Mouse (Mus musculus) liver, embryonic 11.5 days (tissue): Measurements from ENCODE around the gene Ltb4r2. TPM values are rescaled to one million over a fixed set of nuclear protein-coding genes. Genes with fewer than 3 reads are reported as not detected.
A peak's percentile ranks its signal among the peaks of the same experiment; 100 is the strongest.

Source experiments
- ATAC-seq: fragments of 200-750 bp; cut with Nextera tagmentation; replicated peaks from 2 replicates; pipeline ENCODE4 v1.8.0; 2017; ENCODE audit warnings: moderate number of reproducible peaks, mild to moderate bottlenecking, moderate TSS enrichment, moderate library complexity; ENCODE audit not compliant: low FRiP score
- DNase-seq: peaks from one replicate; pipeline ENCODE4 v3.0.0-alpha.2; 2017; ENCODE audit warnings: low spot score
- H3K27ac ChIP-seq: fragments of 300-500 bp; sonication (generic); 2 replicates; pipeline ENCODE4 v1.5.1; 2014; ENCODE audit warnings: mild to moderate bottlenecking, low read depth, low read length, control low read depth
- H3K27me3 ChIP-seq: fragments of 300-500 bp; sonication (generic); replicated peaks from 2 replicates; pipeline ENCODE4 v1.6.1; 2014; ENCODE audit warnings: low read length, mixed read lengths; ENCODE audit not compliant: control insufficient read depth, insufficient read depth
- H3K36me3 ChIP-seq: fragments of 300-500 bp; sonication (generic); 2 replicates; pipeline ENCODE4 v1.6.1; 2014; ENCODE audit warnings: mild to moderate bottlenecking, low read length, moderate library complexity, mixed read lengths; ENCODE audit not compliant: control insufficient read depth, insufficient read depth
- H3K4me1 ChIP-seq: fragments of 300-500 bp; sonication (generic); replicated peaks from 2 replicates; pipeline ENCODE4 v1.6.1; 2014; ENCODE audit warnings: low read length, mixed read lengths; ENCODE audit not compliant: control insufficient read depth, insufficient read depth
- H3K4me2 ChIP-seq: fragments of 300-500 bp; sonication (generic); 2 replicates; pipeline ENCODE4 v1.6.1; 2014; ENCODE audit warnings: mild to moderate bottlenecking, control low read depth, moderate library complexity
- H3K4me3 ChIP-seq: fragments of 300-500 bp; sonication (generic); 2 replicates; pipeline ENCODE4 v1.5.1; 2014; ENCODE audit warnings: low read depth, low read length, control low read depth
- H3K9ac ChIP-seq: fragments of 300-500 bp; sonication (generic); 2 replicates; pipeline ENCODE4 v1.6.1; 2014; ENCODE audit warnings: low read depth, low read length, control low read depth
- H3K9me3 ChIP-seq: fragments of 300-500 bp; sonication (generic); 2 replicates; pipeline ENCODE4 v1.6.1; 2016; ENCODE audit warnings: low read length, inconsistent platforms, mixed read lengths; ENCODE audit not compliant: control insufficient read depth
- WGBS: fragments of 180-500 bp; shearing (Covaris S2); extraction: QIAGEN DNeasy Blood & Tissue Kit; methylation state at CpG from one replicate; pipeline ENCODE4 v1.1.7; 2014; 5-methylcytosine and 5-hydroxymethylcytosine counted together
- polyA plus RNA-seq: library from polyadenylated mRNA; unstranded; fragments of >200 nt; fragmentation: Nextera tagmentation; extraction: Ambion mirVana; gene quantifications from 2 replicates; pipeline ENCODE4 v1.2.1, GENCODE M21; 2014

Ltb4r2 gene
- polyA plus RNA-seq, 1 experiment from 2014 or later = 1.8 TPM

DNA sequence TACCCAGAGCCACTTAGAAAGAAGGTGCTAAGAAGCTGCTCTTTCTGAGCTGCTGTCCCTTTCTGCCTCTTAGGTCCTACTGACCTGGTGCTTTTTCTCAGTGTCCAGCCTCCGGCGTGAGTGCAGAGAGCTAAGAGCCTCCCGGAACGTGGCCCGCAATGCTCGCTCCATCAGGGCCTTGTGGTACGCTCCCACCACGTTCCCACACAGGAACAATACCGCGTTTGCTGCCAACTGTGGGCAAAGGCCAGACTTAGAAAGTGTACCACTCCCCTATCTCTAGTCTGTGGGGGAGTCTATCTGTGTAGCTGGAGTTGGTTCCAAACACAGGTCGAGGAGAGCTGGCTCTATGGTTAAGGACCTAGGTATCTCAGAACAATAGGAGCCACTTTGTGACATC lies 19.5 kb downstream of the Ltb4r2 start:
- no peak overlapping the region for H3K9ac ChIP-seq
- peaks cover 11% of the 10 kb centered on the region for H3K4me1 ChIP-seq
- H3K27me3 ChIP-seq = peaks cover 36% of the 10 kb centered on the region
- no peak for DNase-seq
- H3K4me2 ChIP-seq = peak overlapping the region; percentile 11; the same call in 1 of the 2 replicates
- no peaks in the 10 kb centered on the region for H3K36me3 ChIP-seq
- no peak overlapping the region for H3K27ac ChIP-seq
- no peak overlapping the region for H3K4me3 ChIP-seq
- ATAC-seq = no peak
- no peaks in the 10 kb centered on the region for H3K9me3 ChIP-seq
- WGBS = 79% methylated on average over 11 of the region's 11 CpGs

DNA sequence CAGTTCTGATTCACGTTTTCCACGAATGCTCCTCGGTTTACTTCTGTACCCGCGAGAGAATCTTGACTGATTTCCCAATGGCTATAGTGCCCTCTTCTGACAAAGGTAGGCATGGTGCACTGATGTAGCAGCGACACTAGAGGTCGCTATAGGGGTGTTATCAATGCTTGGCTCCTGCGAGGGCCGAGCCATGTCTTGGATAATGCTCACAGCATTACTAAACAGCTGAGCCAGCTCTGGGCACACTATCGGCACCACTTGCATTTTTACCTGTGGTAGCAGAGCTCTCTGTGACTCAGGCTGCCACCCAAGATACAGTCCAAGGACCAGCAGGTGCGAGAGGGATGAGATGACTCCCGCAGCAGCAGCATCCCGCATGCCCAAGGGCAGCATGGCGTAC lies 20.1 kb downstream of the Ltb4r2 start:
- 18% methylated on average over 14 of the region's 14 CpGs for WGBS
- H3K27ac ChIP-seq = no peak overlapping the region
- H3K4me3 ChIP-seq = no peak overlapping the region
- peaks cover 11% of the 10 kb centered on the region for H3K4me1 ChIP-seq
- H3K9me3 ChIP-seq = no peaks in the 10 kb centered on the region
- peaks cover 40% of the 10 kb centered on the region for H3K27me3 ChIP-seq
- no peaks in the 10 kb centered on the region for H3K36me3 ChIP-seq
- ATAC-seq (0 out of 2 replicates have a peak, but pooled peaks have one; percentile 56), DNase-seq (peak; percentile 53)
- H3K4me2 ChIP-seq = peak overlapping the region; percentile 31; the same call in 1 of the 2 replicates
- H3K9ac ChIP-seq = no peak overlapping the region

DNA sequence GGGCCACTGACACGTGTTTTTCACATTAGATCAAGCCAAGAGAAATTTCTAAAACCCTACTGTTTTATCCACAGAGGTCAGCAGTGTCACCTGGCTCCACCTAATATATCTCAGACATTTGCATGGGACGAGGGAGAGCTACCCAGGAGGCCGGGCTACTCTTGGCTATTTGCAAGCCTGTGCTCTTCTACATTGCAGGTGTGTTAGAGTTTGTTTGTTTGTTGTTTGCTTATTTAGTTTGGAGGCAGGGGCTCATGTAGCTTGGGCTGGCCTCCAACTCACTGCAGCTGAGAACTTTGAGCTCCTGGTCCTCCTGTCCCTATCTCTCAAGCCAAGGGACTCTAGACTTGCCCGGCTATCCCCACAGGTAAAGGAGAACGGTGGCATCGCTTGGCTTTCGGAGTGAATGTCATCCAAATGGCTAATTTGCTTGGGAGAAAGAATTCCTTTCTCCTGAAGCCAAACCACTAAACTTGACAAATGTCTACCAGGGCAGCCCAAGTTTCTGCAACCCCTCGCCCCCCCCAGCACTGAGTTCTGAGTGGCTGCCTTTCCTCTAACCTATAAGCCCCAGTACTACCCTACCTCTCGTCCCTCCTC lies 21.2 kb downstream of the Ltb4r2 start:
- 51% methylated on average over 9 of the region's 9 CpGs for WGBS
- Histone ChIP-seq H3K4me3 (no peak overlapping the region), H3K4me1 (peaks cover 3% of the 10 kb centered on the region), H3K36me3 (no peaks in the 10 kb centered on the region), H3K9ac (no peak overlapping the region), H3K4me2 (peak overlapping the region; percentile 36), H3K9me3 (no peaks in the 10 kb centered on the region), H3K27me3 (peaks cover 43% of the 10 kb centered on the region), H3K27ac (no peak overlapping the region)
- ATAC-seq (no peak), DNase-seq (no peak)

DNA sequence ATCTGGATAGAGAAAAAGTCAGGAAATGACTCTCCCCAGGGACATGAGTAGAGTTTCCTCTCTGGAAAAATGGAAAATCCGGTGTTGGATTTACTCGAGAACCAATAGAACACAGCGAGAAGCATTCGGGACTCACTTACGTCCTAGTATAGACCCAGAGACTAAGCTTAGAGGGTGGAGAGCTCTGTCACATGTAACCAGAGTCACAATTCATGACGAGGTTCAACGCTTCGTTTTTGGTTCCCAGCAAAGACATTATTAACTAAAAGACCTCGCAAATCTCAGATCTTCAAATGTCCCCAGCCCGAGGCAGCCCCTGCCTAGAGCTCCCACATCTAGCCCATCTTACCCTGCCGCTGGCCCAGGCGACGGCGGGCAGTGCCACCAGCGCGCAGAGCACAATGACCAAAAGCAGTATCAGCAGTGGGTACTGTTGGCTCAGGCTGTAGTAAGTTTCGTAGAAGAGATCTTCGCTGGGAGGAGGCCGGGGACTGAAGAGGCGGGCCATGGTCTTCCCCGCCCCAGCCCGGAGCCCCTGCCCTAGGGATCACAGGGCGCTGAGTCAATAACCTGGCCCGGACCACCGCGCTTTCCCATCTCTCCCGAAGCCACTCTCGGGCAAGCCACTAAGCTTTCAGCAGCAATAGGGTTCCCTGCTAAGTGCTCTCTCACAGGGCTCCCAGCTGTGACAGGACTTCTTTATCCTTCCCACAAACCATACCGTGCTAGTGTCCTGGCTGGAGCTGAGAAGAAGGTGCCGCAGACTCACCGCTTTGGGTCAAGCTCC lies 22.1 kb downstream of the Ltb4r2 start:
- no peak for DNase-seq
- no peaks in the 10 kb centered on the region for H3K36me3 ChIP-seq
- 8% methylated on average over 31 of the region's 31 CpGs for WGBS

DNA sequence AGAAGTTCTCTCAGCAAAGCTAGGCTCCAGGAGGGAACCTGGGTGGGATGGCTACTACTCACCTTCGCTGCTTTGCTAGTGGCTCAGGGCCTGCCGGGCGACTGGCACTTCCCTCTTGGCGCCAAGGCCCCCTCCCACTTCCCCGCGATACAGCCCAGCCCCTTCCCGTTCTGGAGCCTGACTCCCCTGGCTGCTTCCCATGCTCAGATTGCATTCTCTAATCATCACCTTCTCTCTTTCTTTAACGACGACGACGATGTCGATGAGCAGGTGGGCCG lies 22.7 kb downstream of the Ltb4r2 start, which contains the start of gene Adcy4:
Adcy4 (minus strand) TSS at position 138 of the 278 bp plus-strand sequence.
- no peaks in the 10 kb centered on the region for H3K36me3 ChIP-seq
- peaks cover 8% of the 10 kb centered on the region for H3K4me1 ChIP-seq
- peaks cover 49% of the 10 kb centered on the region for H3K27me3 ChIP-seq
- H3K4me2 ChIP-seq = peak within 1 kb of the TSS; percentile 55
- no peaks in the 10 kb centered on the region for H3K9me3 ChIP-seq
- H3K9ac ChIP-seq = no peak within 1 kb of the TSS
- peak within 1 kb of the TSS; percentile 34 for H3K4me3 ChIP-seq
- DNase-seq (no peak), ATAC-seq (no peak)
- H3K27ac ChIP-seq = no peak within 1 kb of the TSS
- WGBS = 6% methylated on average over 13 of the region's 13 CpGs

More for the DNA sequence above, 22.1 kb downstream of the Ltb4r2 start:
- H3K9ac ChIP-seq = no peak overlapping the region
- peaks cover 8% of the 10 kb centered on the region for H3K4me1 ChIP-seq
- peak overlapping the region; percentile 34 for H3K4me3 ChIP-seq
- peak overlapping the region; percentile 55 for H3K4me2 ChIP-seq
- no peak for ATAC-seq
- peaks cover 49% of the 10 kb centered on the region for H3K27me3 ChIP-seq
- no peaks in the 10 kb centered on the region for H3K9me3 ChIP-seq
- no peak overlapping the region for H3K27ac ChIP-seq

DNA sequence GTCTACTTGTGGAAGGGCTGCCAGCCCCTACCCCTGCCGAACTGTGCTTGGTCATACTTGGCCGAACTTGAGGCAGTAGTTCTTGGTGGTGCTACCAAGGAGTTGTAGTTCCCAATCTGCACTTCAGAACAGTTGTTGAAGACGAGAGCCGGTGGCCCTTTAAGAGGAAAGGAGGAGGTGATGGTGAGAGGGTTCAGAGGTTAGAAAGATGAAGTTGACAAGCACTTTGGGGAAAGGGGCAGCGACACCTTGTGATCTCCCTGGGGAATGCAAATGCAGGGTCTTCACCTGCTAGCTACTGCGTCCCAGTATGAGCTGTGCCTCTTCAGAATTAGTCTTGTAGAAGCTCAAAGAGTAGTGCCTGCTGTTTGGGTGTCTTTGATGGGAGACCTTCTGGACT lies 24.0 kb downstream of the Ltb4r2 start:
- no peaks in the 10 kb centered on the region for H3K9me3 ChIP-seq
- H3K9ac ChIP-seq = no peak overlapping the region
- no peaks in the 10 kb centered on the region for H3K36me3 ChIP-seq
- peaks cover 8% of the 10 kb centered on the region for H3K4me1 ChIP-seq
- H3K4me3 ChIP-seq = no peak overlapping the region
- no peak for DNase-seq
- WGBS = 39% methylated on average over 6 of the region's 6 CpGs
- peaks cover 49% of the 10 kb centered on the region for H3K27me3 ChIP-seq
- ATAC-seq = no peak
- H3K4me2 ChIP-seq = no peak overlapping the region
- no peak overlapping the region for H3K27ac ChIP-seq

DNA sequence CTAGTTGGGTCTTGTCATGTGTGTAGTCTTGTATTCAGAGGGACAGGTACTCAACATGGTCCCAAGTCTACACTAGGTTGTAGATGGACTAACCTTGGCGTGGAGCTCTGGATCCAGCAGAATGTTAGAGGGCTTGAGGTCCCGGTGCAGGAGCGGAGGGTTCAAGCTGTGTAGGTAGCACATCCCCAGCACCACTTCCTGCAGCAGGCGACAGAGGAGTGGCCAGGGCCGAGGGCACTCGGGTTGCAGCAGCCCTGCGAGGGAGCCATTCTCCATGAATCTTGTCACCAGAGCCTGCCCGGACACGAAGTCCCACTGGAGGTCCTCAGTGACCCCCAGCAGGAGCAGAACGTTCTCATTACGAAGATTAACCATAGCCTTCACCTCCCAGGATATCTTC lies 26.5 kb downstream of the Ltb4r2 start:
- DNase-seq (no peak), ATAC-seq (no peak)
- Histone ChIP-seq H3K4me2 (peak overlapping the region; percentile 97), H3K9me3 (no peaks in the 10 kb centered on the region), H3K36me3 (no peaks in the 10 kb centered on the region), H3K27me3 (peaks cover 35% of the 10 kb centered on the region), H3K9ac (peak overlapping the region; percentile 62), H3K4me3 (peak overlapping the region; percentile 57), H3K4me1 (peaks cover 6% of the 10 kb centered on the region), H3K27ac (no peak overlapping the region)
- WGBS = 38% methylated on average over 11 of the region's 11 CpGs

DNA sequence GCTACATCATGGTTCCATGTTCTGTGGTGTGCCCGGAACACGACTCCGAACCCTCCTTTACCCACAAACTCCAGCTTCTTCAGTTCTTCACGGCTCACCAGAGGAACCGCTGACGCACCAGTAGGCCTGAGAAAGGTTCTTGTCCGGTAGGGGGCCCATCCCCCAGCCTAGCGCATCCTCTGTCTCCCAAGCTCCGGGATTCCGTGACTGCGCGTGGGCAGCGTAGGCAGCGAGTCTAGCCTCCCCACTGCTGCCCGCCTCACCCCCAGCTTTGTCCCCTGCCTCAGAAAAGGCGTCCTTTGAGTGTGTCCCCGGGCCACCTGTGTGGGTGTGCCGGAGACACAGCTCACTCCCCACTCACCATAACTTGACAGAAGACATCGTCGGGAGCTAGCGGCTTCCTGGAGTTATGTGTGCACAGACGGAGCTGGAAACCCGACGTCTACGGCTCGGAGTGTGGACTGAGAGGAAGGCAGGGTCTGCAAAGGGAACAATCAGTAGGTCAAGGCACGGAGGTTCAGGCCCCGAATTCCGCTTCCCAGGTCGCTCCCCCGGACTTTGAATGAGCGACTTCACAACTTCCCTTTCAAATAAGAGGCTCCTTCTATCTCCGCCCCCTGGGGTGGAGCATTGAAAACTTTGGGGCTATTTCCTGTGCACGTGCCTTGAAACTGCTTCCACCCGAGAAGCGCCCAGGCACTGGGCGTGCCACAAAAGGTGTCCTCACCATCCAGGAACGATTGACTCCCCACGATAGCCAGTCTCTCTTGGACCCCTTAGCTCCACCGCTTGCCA lies 27.2 kb downstream of the Ltb4r2 start, which contains the start of gene Ripk3:
Ripk3 (minus strand) TSS at position 610 of the 795 bp plus-strand sequence.
- H3K27ac ChIP-seq = no peak within 1 kb of the TSS
- H3K9ac ChIP-seq = peak within 1 kb of the TSS; percentile 62

More for the DNA sequence above, 27.2 kb downstream of the Ltb4r2 start, which contains the start of gene Ripk3:
- peak; percentile 75 for ATAC-seq
- 3% methylated on average over 40 of the region's 40 CpGs for WGBS
- H3K9me3 ChIP-seq = no peaks in the 10 kb centered on the region
- no peaks in the 10 kb centered on the region for H3K36me3 ChIP-seq
- H3K27me3 ChIP-seq = peaks cover 28% of the 10 kb centered on the region
- H3K4me2 ChIP-seq = peak within 1 kb of the TSS; percentile 97
- peaks cover 6% of the 10 kb centered on the region for H3K4me1 ChIP-seq
- DNase-seq = peak; percentile 64
- H3K4me3 ChIP-seq = peak within 1 kb of the TSS; percentile 57
